Mouse (Mus musculus): ENCODE measurements around the gene Gspt1. TPM values are rescaled to one million over a fixed set of nuclear protein-coding genes. Genes with fewer than 3 reads are reported as not detected.

Gspt1 gene
- polyA plus RNA-seq, 1 experiment from 2014 or later: 48.4 TPM

DNA sequence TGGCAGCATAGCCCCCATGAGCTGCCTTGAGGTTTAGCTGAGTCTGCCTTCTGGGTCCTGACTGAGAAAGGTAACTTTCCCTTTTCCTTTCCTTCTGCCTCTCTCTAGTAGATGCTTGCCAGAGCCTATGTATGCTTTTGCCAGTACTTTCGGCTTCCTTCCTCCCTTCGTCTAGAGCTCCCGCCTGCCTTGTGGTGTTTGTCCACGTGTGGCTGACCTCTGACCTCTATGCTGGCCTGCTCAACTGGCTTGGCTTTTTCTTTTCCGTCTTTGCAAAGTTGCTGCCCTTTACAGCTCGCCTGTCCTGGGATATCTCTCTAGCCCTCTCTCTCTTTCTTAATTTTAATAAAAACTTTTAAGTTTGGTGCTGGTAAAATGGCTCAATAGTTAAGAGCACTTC is 15.7 kb upstream of the Gspt1 start:
- H3K4me3 ChIP-seq: no peak overlapping the region
- ATAC-seq (ENCODE audit: extremely low read depth, insufficient number of reproducible peaks, low FRiP score, low TSS enrichment): no peak
- no peaks in the 10 kb centered on the region for H3K9me3 ChIP-seq
- H3K27me3 ChIP-seq (replicated peaks): no peaks in the 10 kb centered on the region
- H3K4me2 ChIP-seq: no peak overlapping the region
- H3K9ac ChIP-seq: no peak overlapping the region
- H3K27ac ChIP-seq (replicated peaks): no peak overlapping the region
- no peaks in the 10 kb centered on the region for H3K4me1 ChIP-seq
- H3K36me3 ChIP-seq: no peaks in the 10 kb centered on the region
- 53% methylated on average over 6 of the region's 6 CpGs for WGBS

DNA sequence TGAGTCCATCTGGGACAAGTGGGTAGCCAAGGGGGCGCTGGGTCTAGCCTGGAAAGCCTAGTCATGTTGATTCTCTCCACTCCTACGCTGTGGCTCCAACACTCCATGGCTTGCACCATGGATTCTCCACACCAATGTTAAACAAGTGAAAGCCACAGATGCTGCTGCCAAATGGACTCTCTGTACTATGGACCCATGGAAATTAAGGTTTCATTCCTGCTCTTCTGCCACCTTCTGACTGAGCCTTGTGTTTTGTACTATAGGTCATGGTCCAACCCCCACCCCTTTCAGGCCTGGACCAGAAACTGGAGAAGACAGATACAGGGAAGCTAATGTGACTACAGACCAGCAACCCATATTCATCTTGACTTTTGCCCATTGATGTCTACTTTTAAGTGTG is 12.4 kb upstream of the Gspt1 start:
- Histone ChIP-seq H3K4me2 (no peak overlapping the region), H3K27me3 (replicated peaks) (no peaks in the 10 kb centered on the region)
- 82% methylated on average over 2 of the region's 2 CpGs for WGBS

DNA sequence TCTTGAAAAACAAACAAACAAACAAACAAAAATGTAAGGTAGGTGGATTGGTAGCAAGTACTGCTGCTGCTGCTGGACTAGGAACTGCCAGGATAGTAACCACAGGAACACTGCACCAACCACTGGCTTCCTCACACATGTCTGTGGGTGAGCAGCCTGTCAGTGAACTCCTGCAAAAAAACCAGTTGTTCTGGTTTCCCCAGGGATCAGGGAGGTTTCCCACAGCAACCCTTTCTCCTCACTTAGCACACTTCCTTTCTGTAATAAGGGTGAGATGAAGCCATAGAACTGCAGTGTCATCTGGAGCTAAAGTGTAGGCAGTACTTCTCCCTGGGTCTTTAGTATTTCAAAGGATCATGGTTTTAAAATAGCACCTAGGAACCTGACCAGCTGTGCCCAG is 9.1 kb upstream of the Gspt1 start:
- Histone ChIP-seq H3K36me3 (no peaks in the 10 kb centered on the region), H3K4me1 (no peaks in the 10 kb centered on the region), H3K9me3 (no peaks in the 10 kb centered on the region), H3K27me3 (replicated peaks) (no peaks in the 10 kb centered on the region), H3K27ac (replicated peaks) (no peak overlapping the region), H3K4me3 (no peak overlapping the region), H3K4me2 (no peak overlapping the region), H3K9ac (no peak overlapping the region)
- no peak for ATAC-seq (ENCODE audit: extremely low read depth, insufficient number of reproducible peaks, low FRiP score, low TSS enrichment)

More for the DNA sequence above, 12.4 kb upstream of the Gspt1 start:
- no peaks in the 10 kb centered on the region for H3K9me3 ChIP-seq
- no peak overlapping the region for H3K9ac ChIP-seq
- H3K36me3 ChIP-seq: no peaks in the 10 kb centered on the region
- H3K27ac ChIP-seq (replicated peaks): no peak overlapping the region
- H3K4me3 ChIP-seq: no peak overlapping the region
- H3K4me1 ChIP-seq: no peaks in the 10 kb centered on the region
- ATAC-seq (ENCODE audit: extremely low read depth, insufficient number of reproducible peaks, low FRiP score, low TSS enrichment): no peak

DNA sequence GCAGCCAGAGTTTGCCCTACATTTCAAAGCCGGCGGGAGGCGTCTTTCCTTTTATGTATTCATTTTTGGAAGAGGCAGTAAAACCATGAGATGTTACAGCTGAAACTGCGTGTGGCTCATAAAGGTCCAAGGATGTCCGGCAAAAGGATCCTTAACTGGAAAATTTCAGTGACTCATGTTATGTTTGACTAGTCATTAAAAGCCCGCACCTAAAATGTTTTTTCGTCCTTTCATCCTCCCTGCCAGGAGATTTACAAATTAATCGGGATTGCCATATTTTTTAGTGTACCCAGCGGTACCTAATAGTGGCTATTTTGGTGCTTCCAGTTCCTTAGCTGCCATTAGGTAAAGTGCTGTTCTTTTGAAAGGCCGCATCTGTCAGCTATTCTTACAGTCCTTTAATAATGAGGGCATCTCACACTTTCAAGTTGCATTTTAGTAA is 619 bp upstream of the Gspt1 start:
- ATAC-seq (ENCODE audit: extremely low read depth, insufficient number of reproducible peaks, low FRiP score, low TSS enrichment): no peak
- H3K4me1 ChIP-seq: peaks cover 23% of the 10 kb centered on the region
- WGBS: 20% methylated on average over 10 of the region's 10 CpGs

DNA sequence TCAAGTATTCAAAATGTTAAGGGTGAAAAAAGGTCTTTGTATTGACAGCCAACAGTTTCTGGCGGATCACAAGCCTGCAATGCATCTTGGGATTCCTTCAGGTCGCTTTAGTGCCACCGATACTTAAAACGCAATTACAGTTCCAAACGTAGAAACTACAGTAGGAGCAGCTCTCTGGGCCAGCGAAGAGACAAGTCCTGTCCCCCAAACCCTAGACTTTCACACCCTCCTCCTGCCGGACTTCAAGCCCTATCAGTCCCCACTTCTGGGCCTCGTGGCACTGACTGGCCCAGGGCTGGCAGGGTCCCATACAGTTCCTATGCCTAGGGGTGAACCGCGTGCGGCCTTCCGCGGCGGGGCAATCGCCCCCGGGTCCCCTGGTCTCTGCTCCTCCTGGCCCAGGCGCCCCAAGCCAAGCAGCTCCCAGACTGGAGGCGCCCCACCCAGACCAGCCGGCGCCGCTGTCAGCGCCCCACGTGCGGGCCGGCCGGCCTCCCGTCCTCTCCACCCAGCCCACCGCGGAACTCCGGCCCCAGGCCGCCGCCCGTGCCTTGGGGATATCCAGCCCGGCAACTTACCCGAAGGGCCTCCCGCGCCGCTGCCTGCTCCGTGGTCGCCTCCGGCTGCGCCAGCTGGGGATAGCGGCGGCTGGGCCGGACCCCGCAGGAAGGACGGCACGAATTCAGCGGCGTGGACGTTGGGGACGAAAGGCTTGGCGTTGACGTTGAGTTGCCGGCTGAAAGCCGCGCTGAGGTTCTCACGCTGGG is 877 bp downstream of the Gspt1 start:
- WGBS: under 1% methylated on average over 58 of the region's 58 CpGs
- Histone ChIP-seq H3K4me2 (peak overlapping the region; percentile 79), H3K4me1 (peaks cover 25% of the 10 kb centered on the region), H3K9ac (peak overlapping the region; percentile 99), H3K27ac (replicated peaks) (peak overlapping the region; percentile 97), H3K4me3 (peak overlapping the region; percentile 76), H3K9me3 (no peaks in the 10 kb centered on the region), H3K27me3 (replicated peaks) (no peaks in the 10 kb centered on the region), H3K36me3 (no peaks in the 10 kb centered on the region)
- ATAC-seq (ENCODE audit: extremely low read depth, insufficient number of reproducible peaks, low FRiP score, low TSS enrichment): peak; percentile 60

More for the DNA sequence above, 619 bp upstream of the Gspt1 start:
- Histone ChIP-seq H3K27me3 (replicated peaks) (no peaks in the 10 kb centered on the region), H3K4me2 (peak overlapping the region; percentile 79), H3K36me3 (no peaks in the 10 kb centered on the region), H3K27ac (replicated peaks) (peak overlapping the region; percentile 97), H3K9me3 (no peaks in the 10 kb centered on the region), H3K9ac (peak overlapping the region; percentile 87), H3K4me3 (peak overlapping the region; percentile 76)

DNA sequence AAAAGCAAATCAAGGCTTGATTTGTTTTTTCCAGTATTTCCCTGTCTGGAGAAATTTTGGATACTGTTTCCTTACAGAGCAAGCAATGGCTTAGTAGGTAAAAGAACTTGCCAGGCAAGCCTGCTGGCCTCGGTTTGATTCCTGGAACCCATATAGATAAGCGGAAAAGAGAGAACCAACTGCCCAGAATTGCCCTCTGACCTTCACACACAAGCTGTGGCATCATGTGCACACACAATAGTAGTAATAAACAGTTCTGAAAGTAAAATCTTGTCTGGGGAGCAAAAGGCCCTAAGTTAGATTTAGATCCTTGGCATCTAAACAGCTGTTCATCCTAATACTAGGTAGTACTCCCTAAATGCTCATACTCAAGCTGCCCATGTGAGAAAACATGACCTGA is 6.3 kb downstream of the Gspt1 start:
- Histone ChIP-seq H3K9ac (no peak overlapping the region), H3K9me3 (no peaks in the 10 kb centered on the region), H3K36me3 (no peaks in the 10 kb centered on the region), H3K4me3 (no peak overlapping the region), H3K27ac (replicated peaks) (no peak overlapping the region), H3K4me1 (peaks cover 43% of the 10 kb centered on the region), H3K27me3 (replicated peaks) (no peaks in the 10 kb centered on the region), H3K4me2 (no peak overlapping the region)
- WGBS: 52% methylated on average over 2 of the region's 2 CpGs
- no peak for ATAC-seq (ENCODE audit: extremely low read depth, insufficient number of reproducible peaks, low FRiP score, low TSS enrichment)

DNA sequence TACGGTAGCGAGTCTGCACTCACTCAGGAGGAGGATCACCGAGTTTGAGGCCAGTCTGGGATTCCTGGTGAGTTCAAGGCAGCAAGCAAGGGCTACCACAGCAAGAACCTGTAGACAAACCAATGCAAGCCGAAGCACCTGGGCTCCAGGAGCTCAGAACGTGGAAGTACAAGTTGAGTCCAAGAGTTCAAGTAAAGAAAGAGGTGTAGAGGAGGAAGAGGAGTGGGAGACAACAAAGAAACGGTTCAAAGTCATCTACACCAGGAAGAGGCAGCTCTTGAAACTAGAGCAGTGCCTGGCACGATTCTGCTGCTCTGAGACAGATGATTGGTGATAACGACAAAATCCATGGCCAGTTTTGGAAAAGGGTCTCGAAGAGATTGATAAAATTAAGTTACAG is 8.4 kb downstream of the Gspt1 start:
- WGBS: 67% methylated on average over 9 of the region's 9 CpGs
- Histone ChIP-seq H3K9me3 (no peaks in the 10 kb centered on the region), H3K4me2 (no peak overlapping the region), H3K4me1 (peaks cover 25% of the 10 kb centered on the region), H3K9ac (no peak overlapping the region), H3K27ac (replicated peaks) (no peak overlapping the region), H3K36me3 (no peaks in the 10 kb centered on the region), H3K4me3 (no peak overlapping the region), H3K27me3 (replicated peaks) (no peaks in the 10 kb centered on the region)
- ATAC-seq (ENCODE audit: extremely low read depth, insufficient number of reproducible peaks, low FRiP score, low TSS enrichment): no peak

DNA sequence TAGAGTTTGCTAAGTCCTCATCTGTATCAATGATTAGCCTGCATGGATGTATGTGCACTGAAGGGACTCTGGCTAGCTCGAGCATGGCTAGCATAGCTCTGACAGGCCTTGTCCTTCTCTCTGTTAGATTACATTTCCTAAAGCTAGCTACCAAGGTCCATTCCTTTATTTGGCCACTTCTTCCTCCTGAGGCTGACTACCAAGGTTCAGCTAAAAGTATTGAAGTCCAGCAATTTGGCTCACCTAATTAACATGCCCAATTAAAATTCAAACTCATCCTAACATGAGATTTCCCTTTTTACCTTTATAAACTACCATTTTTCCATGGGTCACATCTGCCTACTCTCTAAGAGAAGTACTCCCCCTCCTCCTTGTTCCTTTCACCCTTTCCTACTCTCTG is 11.7 kb downstream of the Gspt1 start:
- ATAC-seq (ENCODE audit: extremely low read depth, insufficient number of reproducible peaks, low FRiP score, low TSS enrichment): no peak
- Histone ChIP-seq H3K4me3 (no peak overlapping the region), H3K27ac (replicated peaks) (no peak overlapping the region), H3K36me3 (peaks cover 11% of the 10 kb centered on the region), H3K9ac (no peak overlapping the region), H3K4me2 (no peak overlapping the region), H3K27me3 (replicated peaks) (no peaks in the 10 kb centered on the region), H3K4me1 (peaks cover 14% of the 10 kb centered on the region), H3K9me3 (no peaks in the 10 kb centered on the region)
- 79% methylated on average over 1 of the region's 1 CpGs for WGBS

DNA sequence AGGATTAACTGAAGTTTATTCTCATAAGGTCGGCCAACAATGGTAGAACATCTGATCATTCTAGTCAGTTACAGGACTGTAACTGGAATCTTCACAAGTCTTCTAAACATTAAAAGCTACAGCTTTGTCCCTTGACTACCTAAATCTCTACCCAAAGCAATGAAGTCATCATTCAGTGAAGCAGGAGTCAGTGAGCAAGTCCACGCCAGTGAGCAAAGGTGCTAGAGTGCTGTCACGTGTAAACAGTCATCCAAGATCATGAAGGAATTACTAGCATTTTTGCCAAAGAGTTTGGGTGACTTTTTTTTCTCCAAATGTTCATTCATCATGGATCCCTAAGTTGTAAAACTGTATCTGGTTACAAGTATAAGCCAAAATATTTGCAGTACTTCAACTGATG is 36.3 kb downstream of the Gspt1 start:
- Histone ChIP-seq H3K4me3 (no peak overlapping the region), H3K27ac (replicated peaks) (no peak overlapping the region), H3K27me3 (replicated peaks) (no peaks in the 10 kb centered on the region), H3K4me1 (no peaks in the 10 kb centered on the region), H3K9ac (no peak overlapping the region), H3K9me3 (no peaks in the 10 kb centered on the region), H3K4me2 (no peak overlapping the region), H3K36me3 (peaks cover 80% of the 10 kb centered on the region)
- no peak for ATAC-seq (ENCODE audit: extremely low read depth, insufficient number of reproducible peaks, low FRiP score, low TSS enrichment)
- 81% methylated on average over 3 of the region's 3 CpGs for WGBS

DNA sequence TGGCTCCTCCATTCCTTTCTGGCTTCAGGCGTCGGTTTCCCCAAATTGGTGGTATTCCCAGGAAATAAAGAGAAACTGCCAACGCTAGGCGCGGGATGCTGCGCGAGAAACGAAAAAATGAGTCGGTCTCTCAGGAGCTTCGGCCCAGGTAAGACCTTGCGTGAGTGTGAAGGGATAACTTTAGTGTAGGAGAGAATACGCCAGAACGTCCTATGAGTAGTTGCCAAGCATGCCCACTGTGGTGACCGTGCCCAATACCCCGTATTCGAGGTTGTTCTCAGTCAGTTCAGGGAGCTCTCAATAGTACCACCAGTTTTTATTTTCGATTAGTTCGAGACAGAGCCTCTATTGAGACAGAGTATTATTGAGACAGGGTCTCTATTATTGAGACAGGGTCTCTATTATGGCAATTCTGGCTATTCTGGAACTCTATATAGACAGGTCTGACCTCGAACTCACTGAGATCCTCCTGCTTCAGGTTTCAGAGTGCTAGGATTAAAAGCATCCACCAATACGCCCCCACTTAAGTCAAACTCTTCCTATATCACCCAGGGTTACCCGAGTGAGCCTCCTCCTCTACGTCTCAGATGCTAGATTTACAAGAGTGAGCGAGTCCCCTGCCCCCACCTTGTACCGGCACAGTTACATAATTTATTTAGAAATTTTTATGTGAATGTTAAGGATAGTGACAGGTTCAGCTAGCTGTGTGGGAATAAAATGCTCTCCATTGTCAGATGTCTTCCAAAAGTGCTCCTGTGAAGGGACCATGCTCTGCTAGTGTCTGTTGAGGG is 50.3 kb downstream of the Gspt1 start:
- H3K27me3 ChIP-seq (replicated peaks): no peaks in the 10 kb centered on the region
- 5% methylated on average over 24 of the region's 24 CpGs for WGBS
- peaks cover 58% of the 10 kb centered on the region for H3K36me3 ChIP-seq
- peak overlapping the region; percentile 92 for H3K9ac ChIP-seq
- peak overlapping the region; percentile 94 for H3K4me2 ChIP-seq
- peak overlapping the region; percentile 83 for H3K27ac ChIP-seq (replicated peaks)
- ATAC-seq (ENCODE audit: extremely low read depth, insufficient number of reproducible peaks, low FRiP score, low TSS enrichment): no peak
- peak overlapping the region; percentile 79 for H3K4me3 ChIP-seq
- H3K9me3 ChIP-seq: no peaks in the 10 kb centered on the region
- peaks cover 27% of the 10 kb centered on the region for H3K4me1 ChIP-seq

DNA sequence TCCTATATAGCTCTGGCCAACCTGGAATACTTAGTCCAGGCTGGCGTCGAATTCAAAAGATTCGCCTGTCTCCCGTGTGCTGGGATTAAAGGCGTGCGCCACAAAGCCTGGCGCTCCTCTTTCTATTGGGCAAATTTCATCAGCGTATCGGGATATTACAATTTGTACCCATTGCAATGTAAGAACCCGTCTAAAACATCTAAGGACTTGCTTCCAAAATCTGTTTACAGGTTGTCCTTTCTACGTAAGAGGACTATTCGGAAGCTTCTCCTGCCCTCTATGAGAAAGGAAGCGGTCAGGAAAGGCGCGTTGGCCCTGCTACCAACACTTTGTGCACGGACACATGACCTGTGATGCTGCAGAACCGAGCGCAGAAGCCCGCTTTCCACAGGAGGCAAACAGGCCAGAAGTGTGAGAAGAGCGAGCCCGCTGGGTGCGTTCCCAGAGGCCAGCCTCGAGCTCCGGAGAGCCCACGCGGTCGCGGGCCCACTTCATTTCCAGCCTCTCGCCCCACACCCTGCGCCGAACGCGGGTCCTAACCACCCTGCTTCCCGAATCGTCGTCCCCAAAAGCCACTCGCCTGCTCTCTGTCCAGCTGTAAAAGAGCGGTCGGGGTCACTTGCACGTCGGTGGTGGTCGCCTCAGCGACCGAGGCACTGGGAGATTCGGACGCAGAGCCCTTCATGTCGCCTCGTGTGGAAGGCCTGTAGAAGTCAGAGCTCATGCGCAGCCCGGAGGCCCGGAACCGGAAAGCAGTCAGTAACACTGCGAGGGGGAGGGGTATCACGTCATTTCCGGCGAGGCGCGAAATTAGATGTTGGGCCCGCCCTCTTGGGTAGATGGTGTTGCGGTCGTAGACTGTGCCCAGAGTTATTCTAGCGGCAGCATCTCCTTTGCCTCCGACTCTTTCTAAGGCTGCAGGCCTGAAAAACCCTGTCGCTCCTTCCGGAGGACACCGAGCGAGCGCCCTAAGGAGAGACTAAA is 51.3 kb downstream of the Gspt1 start, which contains the start of gene Rsl1d1:
Gene Rsl1d1, minus strand, starts transcription at position 761 of the 984 bp plus-strand sequence.
- Histone ChIP-seq H3K36me3 (peaks cover 60% of the 10 kb centered on the region), H3K27me3 (replicated peaks) (no peaks in the 10 kb centered on the region), H3K4me2 (peak within 1 kb of the TSS; percentile 94), H3K9me3 (no peaks in the 10 kb centered on the region), H3K9ac (peak within 1 kb of the TSS; percentile 92), H3K27ac (replicated peaks) (peak within 1 kb of the TSS; percentile 83), H3K4me3 (peak within 1 kb of the TSS; percentile 79), H3K4me1 (peaks cover 27% of the 10 kb centered on the region)
- WGBS: under 1% methylated on average over 68 of the region's 68 CpGs
- peak; percentile 93 for ATAC-seq (ENCODE audit: extremely low read depth, insufficient number of reproducible peaks, low FRiP score, low TSS enrichment)

Measured in heart, embryonic 13.5 days (tissue).